Mouse (Mus musculus) spleen, adult 2 months (tissue): ENCODE data around the gene Samd10.

Experiments used
- CTCF ChIP-seq: fragments of 200-500 bp; IDR thresholded peaks from 2 replicates; pipeline ENCODE4 v1.5.1; 2011; ENCODE audit warnings: mild to moderate bottlenecking, inconsistent platforms; ENCODE audit not compliant: insufficient read depth, insufficient read length, insufficient replicate concordance; ENCODE audit errors: extremely low read depth
- POLR2A ChIP-seq: fragments of 200-500 bp; IDR thresholded peaks from 2 replicates; pipeline ENCODE4 v1.6.1; 2011; ENCODE audit warnings: low read depth, low read length, inconsistent platforms

DNA sequence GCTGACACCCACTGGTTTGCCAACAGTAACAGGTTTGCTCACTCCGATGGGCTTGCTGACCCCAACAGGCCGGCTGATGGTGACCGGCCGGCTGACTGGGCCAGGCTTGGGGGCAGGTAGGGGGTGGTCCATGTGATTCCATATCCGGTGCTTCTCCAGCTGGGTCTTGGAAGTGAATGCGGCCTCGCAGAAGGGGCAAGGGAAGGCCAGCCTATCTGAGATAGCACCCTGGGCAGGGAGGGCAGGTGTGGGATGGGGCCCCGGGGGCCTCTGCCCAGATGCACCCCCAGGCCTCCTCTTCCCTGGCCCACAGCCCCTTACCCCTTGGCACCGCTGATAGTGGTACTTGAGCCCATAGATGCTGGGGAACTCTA, 9.3 kb downstream of the Samd10 start:
- TF ChIP-seq CTCF (no peak), POLR2A (no peak)
